Mouse (Mus musculus): ENCODE measurements at regions not wholly inside any gene's neighbourhood (a gene's known extent, or its start where the extent isn't known, plus 50 kb on each side); places are given as distances from the start of the nearest gene placed in this dataset.

- DNase-seq (ENCODE audit: low read depth, low spot score): no peak
These were observed 945.3 kb downstream of the Robo2 start for GRCm38 (mm10) chr16:73466296-73466695.

DNA sequence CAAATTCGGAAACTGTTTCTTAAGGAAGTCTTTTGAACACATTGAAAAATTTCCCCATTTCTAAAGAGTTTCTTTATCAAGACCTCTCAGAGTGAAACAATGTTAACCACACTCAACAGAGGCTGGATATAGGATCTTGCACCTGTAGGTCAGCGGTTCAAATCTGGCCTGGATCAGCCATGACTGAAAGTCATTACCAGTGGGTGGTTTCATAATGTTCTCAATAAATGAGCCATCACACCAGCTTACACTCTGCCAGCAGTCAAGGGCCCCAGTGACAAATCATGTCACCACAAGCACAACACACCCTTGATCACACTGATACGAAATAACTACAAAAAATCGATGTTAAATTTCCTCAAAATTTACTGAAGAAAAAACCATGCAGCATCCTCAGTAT, 949.1 kb downstream of the Robo2 start:
- no peaks in the 10 kb centered on the region for H3K36me3 ChIP-seq (ENCODE audit: control insufficient read depth in 1 of 2, insufficient read depth in 2 of 2, low read length in 2 of 2)
- no peaks in the 10 kb centered on the region for H3K9me3 ChIP-seq (replicated peaks; ENCODE audit: insufficient read depth, low read length)
- DNase-seq (ENCODE audit: low read depth, low spot score): no peak
- no peak overlapping the region for H3K4me3 ChIP-seq (ENCODE audit: control insufficient read depth in 1 of 2, insufficient read depth in 1 of 2, low read depth in 2 of 2, low read length in 2 of 2)
- no peaks in the 10 kb centered on the region for H3K4me1 ChIP-seq (ENCODE audit: control insufficient read depth in 1 of 2, insufficient read depth in 2 of 2, low read length in 2 of 2)
- no peak overlapping the region for H3K27ac ChIP-seq (ENCODE audit: control insufficient read depth, low read depth, low read length)
- H3K27me3 ChIP-seq (ENCODE audit: control insufficient read depth in 1 of 2, insufficient read depth in 2 of 2, low read length in 2 of 2): no peaks in the 10 kb centered on the region
- TF ChIP-seq CHD1 (IDR thresholded peaks at IDR 0.05; ENCODE audit: low read depth, low read length): no peak
- no peak for TF ChIP-seq GABPA (IDR thresholded peaks at IDR 0.05; ENCODE audit: low read depth, low read length)
- TF ChIP-seq CHD2 (IDR thresholded peaks at IDR 0.05; ENCODE audit: low read length): no peak
- no peak for TF ChIP-seq SIN3A (IDR thresholded peaks at IDR 0.05; ENCODE audit: low read length)
- no peak for TF ChIP-seq MAFK (IDR thresholded peaks at IDR 0.05; ENCODE audit: borderline replicate concordance, low read depth, low read length)
- TF ChIP-seq ZC3H11A (IDR thresholded peaks at IDR 0.05; ENCODE audit: low read depth, low read length): no peak
- no peak for TF ChIP-seq ZKSCAN1 (IDR thresholded peaks at IDR 0.05; ENCODE audit: low read depth, low read length)
- no peak for TF ChIP-seq ZNF384 (IDR thresholded peaks at IDR 0.05; ENCODE audit: low read depth, low read length)
- no peak for TF ChIP-seq BHLHE40 (IDR thresholded peaks at IDR 0.05; ENCODE audit: borderline replicate concordance, low read depth, low read length)
- TF ChIP-seq JUND (IDR thresholded peaks at IDR 0.05; ENCODE audit: low read depth, low read length): no peak
- no peak for TF ChIP-seq POLR2A (IDR thresholded peaks at IDR 0.05; ENCODE audit: control insufficient read depth in 1 of 2, insufficient read depth in 1 of 2, low read depth in 1 of 2, low read length in 2 of 2, poor library complexity in 1 of 2)
- TF ChIP-seq KAT2A (conservative IDR thresholded peaks at IDR 0.05; ENCODE audit: low read depth, low read length): no peak
- no peak for TF ChIP-seq EP300 (IDR thresholded peaks at IDR 0.05; ENCODE audit: low read depth in 1 of 2, low read length in 2 of 2)
- no peak for TF ChIP-seq MYB (IDR thresholded peaks at IDR 0.05; ENCODE audit: low read depth, low read length)
- no peaks in the 10 kb centered on the region for H3K79me2 ChIP-seq (ENCODE audit: control insufficient read depth, insufficient read depth, low read length, poor library complexity)
- H3K9ac ChIP-seq (ENCODE audit: control insufficient read depth, low read depth, low read length, poor library complexity, severe bottlenecking): no peak overlapping the region

More at GRCm38 (mm10) chr16:73466296-73466695, 945.3 kb downstream of the Robo2 start:
- Histone ChIP-seq H3K4me1 (ENCODE audit: control insufficient read depth in 1 of 2, insufficient read depth in 2 of 2, low read length in 2 of 2) (no peaks in the 10 kb centered on the region), H3K36me3 (ENCODE audit: control insufficient read depth in 1 of 2, insufficient read depth in 2 of 2, low read length in 2 of 2) (no peaks in the 10 kb centered on the region), H3K27ac (ENCODE audit: control insufficient read depth, low read depth, low read length) (no peak overlapping the region), H3K27me3 (ENCODE audit: control insufficient read depth in 1 of 2, insufficient read depth in 2 of 2, low read length in 2 of 2) (no peaks in the 10 kb centered on the region), H3K9me3 (replicated peaks; ENCODE audit: insufficient read depth, low read length) (no peaks in the 10 kb centered on the region), H3K4me3 (ENCODE audit: control insufficient read depth in 1 of 2, insufficient read depth in 1 of 2, low read depth in 2 of 2, low read length in 2 of 2) (no peak overlapping the region), H3K79me2 (ENCODE audit: control insufficient read depth, insufficient read depth, low read length, poor library complexity) (no peaks in the 10 kb centered on the region), H3K9ac (ENCODE audit: control insufficient read depth, low read depth, low read length, poor library complexity, severe bottlenecking) (no peak overlapping the region)
- no peak for TF ChIP-seq MAZ (IDR thresholded peaks at IDR 0.05; ENCODE audit: low read depth, low read length)
- no peak for TF ChIP-seq CHD1 (IDR thresholded peaks at IDR 0.05; ENCODE audit: low read depth, low read length)
- no peak for TF ChIP-seq ETS1 (IDR thresholded peaks at IDR 0.05; ENCODE audit: low read depth, low read length)
- TF ChIP-seq SMC3 (IDR thresholded peaks at IDR 0.05; ENCODE audit: low read depth, low read length): no peak
- no peak for TF ChIP-seq POLR2A (IDR thresholded peaks at IDR 0.05; ENCODE audit: control insufficient read depth in 1 of 2, insufficient read depth in 1 of 2, low read depth in 1 of 2, low read length in 2 of 2, poor library complexity in 1 of 2)
- no peak for TF ChIP-seq E2F4 (IDR thresholded peaks at IDR 0.05; ENCODE audit: borderline replicate concordance, low read depth, low read length)
- TF ChIP-seq USF2 (IDR thresholded peaks at IDR 0.05; ENCODE audit: borderline replicate concordance in 1 of 2, insufficient read depth in 1 of 2, low read depth in 1 of 2, low read length in 2 of 2): no peak

All from MEL (cell line).